Mouse (Mus musculus) naive thymus-derived CD4-positive, alpha-beta T cell, adult 5 months (primary cell): ENCODE measurements around the gene Dcdc2c. TPM values are rescaled to one million over a fixed set of nuclear protein-coding genes. Genes with fewer than 3 reads are reported as not detected.

Source experiments
- polyA plus RNA-seq: library from polyadenylated mRNA; unstranded; fragments of 100-300 nt; shearing (Covaris generic); gene quantifications from one replicate; pipeline ENCODE4 v1.2.1, GENCODE M21; 2017

The Dcdc2c gene
- not detected for polyA plus RNA-seq

DNA sequence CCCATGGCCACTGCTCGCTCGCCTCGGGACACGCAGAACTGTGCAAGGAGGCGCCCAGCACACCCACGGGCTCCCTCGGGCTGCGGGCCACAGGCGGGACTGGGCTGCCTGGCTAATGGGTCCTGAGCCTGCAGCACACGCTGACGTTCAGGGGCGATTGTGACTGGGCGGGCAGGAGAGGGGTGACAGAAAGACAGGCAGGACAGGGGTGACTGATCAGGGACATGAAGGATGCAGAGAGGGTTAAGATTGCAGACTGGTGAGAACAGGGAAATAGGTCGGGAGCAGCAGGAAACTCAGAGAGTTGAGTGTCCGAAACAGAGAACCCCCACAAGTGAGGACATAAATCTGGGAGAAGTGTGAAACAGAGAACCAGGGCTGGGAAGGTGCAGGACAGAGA, at the start of gene Dcdc2c:
Dcdc2c (minus strand) TSS at position 101 of the 400 bp plus-strand sequence.

GRCm38 (mm10) chr12:28582423-28582822, 30.2 kb upstream of the Dcdc2c start, which contains the start of gene Allc:
Allc (minus strand) TSS chr12:28582523.

Other genes starting within 250 kb of the Dcdc2c start
- gene Allc, start 30.1 kb upstream of the Dcdc2c start, polyA plus RNA-seq = not detected
- gene Colec11, start 71.0 kb upstream of the Dcdc2c start, polyA plus RNA-seq = not detected
- 1,183 TPM for gene Rps7, start 83.6 kb upstream of the Dcdc2c start, polyA plus RNA-seq
- 30.8 TPM for gene Rnaseh1, start 97.2 kb upstream of the Dcdc2c start, polyA plus RNA-seq
- 88.6 TPM for gene Adi1, start 122.8 kb upstream of the Dcdc2c start, polyA plus RNA-seq
- gene Trappc12, start 198.1 kb upstream of the Dcdc2c start, polyA plus RNA-seq = 81.0 TPM
- gene Eipr1, start 199.4 kb upstream of the Dcdc2c start, polyA plus RNA-seq = 54.7 TPM